Mouse (Mus musculus): ENCODE data around the gene Crlf3. TPM values are rescaled to one million over a fixed set of nuclear protein-coding genes. Genes with fewer than 3 reads are reported as not detected.

Crlf3 gene
- polyA plus RNA-seq, 1 experiment from 2014 or later: 32.5 TPM

DNA sequence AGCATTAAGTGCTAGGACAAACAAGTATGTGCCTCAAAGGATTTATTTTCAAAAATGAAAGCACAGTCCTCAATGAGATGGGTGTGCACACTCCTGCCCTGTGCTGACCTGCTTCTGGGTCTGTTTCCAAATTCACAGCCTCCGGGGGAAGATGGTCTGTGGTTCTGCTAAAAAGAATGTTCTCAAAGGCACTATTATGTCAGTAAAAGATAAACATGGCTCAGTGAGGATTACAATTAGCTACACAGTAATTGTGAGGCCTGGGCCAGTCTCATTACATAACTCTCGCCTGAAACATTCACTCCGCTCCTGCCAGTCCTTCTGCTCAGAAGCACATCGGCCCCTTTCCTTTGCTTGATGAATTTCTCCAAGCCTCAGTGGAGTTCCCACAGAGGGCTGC, 18.6 kb downstream of the Crlf3 start:
- peaks cover 65% of the 10 kb centered on the region for H3K36me3 ChIP-seq (ENCODE audit: control insufficient read depth, insufficient read depth, low read length)
- H3K27me3 ChIP-seq (ENCODE audit: control insufficient read depth, insufficient read depth, low read length): no peaks in the 10 kb centered on the region
- H3K27ac ChIP-seq (replicated peaks in 1 of 2; ENCODE audit: control insufficient read depth in 1 of 2, insufficient read depth in 1 of 2, low read depth in 2 of 2, low read length in 2 of 2): no peak overlapping the region
- ATAC-seq (ENCODE audit: insufficient number of reproducible peaks, insufficient read depth, low FRiP score, low read depth): no peak
- 90% methylated on average over 4 of the region's 4 CpGs for WGBS
- H3K4me3 ChIP-seq (ENCODE audit: control insufficient read depth in 1 of 2, insufficient read depth in 1 of 2, low read depth in 1 of 2, low read length in 2 of 2): no peak overlapping the region
- no peaks in the 10 kb centered on the region for H3K9me3 ChIP-seq (ENCODE audit: control insufficient read depth, low read length)
- no peak overlapping the region for H3K9ac ChIP-seq (ENCODE audit: low read length)
- H3K4me1 ChIP-seq (ENCODE audit: control insufficient read depth in 2 of 2, insufficient read depth in 2 of 2, low read length in 2 of 2): no peaks in the 10 kb centered on the region
- H3K4me2 ChIP-seq (ENCODE audit: low read length): no peak overlapping the region

DNA sequence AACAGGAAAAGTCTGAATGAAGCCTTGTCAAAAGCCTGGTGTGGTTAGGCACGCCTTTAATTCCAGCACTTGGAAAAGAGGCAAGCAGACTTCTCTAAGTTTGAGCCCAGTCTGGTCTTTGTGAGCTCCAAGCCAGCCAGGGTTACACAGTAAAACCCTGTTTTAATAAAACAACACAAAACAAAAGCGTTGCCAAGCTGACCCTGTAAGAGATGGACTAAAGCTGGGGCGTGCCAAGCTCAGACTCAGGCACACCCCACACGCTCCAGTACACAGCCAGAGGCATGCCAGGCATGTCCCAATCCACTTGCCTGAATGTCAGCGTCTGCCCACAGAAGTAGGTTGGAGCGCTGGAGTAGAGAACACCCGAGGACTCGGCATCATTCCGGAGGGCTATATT, 24.6 kb downstream of the Crlf3 start:
- WGBS: 61% methylated on average over 9 of the region's 9 CpGs
- Histone ChIP-seq H3K9me3 (ENCODE audit: control insufficient read depth, low read length) (no peaks in the 10 kb centered on the region), H3K9ac (ENCODE audit: low read length) (no peak overlapping the region), H3K36me3 (ENCODE audit: control insufficient read depth, insufficient read depth, low read length) (peaks cover 77% of the 10 kb centered on the region), H3K27ac (replicated peaks in 1 of 2; ENCODE audit: control insufficient read depth in 1 of 2, insufficient read depth in 1 of 2, low read depth in 2 of 2, low read length in 2 of 2) (0 out of 4 replicates have a peak overlapping the region, but pooled peaks of 1 of the 2 experiments have one; percentile 30), H3K4me2 (ENCODE audit: low read length) (no peak overlapping the region), H3K4me1 (ENCODE audit: control insufficient read depth in 2 of 2, insufficient read depth in 2 of 2, low read length in 2 of 2) (peaks cover 4 to 23% of the 10 kb centered on the region in 2 experiments), H3K4me3 (ENCODE audit: control insufficient read depth in 1 of 2, insufficient read depth in 1 of 2, low read depth in 1 of 2, low read length in 2 of 2) (no peak overlapping the region), H3K27me3 (ENCODE audit: control insufficient read depth, insufficient read depth, low read length) (no peaks in the 10 kb centered on the region)
- ATAC-seq (ENCODE audit: insufficient number of reproducible peaks, insufficient read depth, low FRiP score, low read depth): peak; percentile 66; the same call in 1 of the 2 replicates

DNA sequence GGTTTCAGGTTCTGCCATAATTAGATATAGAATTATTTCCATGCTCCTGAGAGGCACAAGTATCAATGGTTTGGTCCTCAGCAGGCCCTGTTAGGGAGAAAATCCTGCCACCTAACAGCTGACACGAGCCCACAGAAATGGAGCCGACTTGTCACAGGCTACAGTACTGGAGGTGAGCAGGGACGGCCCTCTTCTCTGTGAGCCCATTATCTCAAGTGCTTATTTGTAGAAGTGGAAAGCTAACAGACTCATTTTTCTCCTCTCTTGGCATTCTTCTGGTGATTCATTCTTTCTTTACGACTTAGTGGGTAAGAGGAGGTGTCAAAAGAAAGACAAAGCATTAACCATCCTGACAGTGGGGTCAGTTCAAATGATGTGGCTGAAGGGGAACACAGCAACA, 26.1 kb downstream of the Crlf3 start:
- H3K27me3 ChIP-seq (ENCODE audit: control insufficient read depth, insufficient read depth, low read length): no peaks in the 10 kb centered on the region
- no peaks in the 10 kb centered on the region for H3K9me3 ChIP-seq (ENCODE audit: control insufficient read depth, low read length)
- peaks cover 9 to 33% of the 10 kb centered on the region in 2 experiments for H3K4me1 ChIP-seq (ENCODE audit: control insufficient read depth in 2 of 2, insufficient read depth in 2 of 2, low read length in 2 of 2)
- H3K36me3 ChIP-seq (ENCODE audit: control insufficient read depth, insufficient read depth, low read length): peaks cover 63% of the 10 kb centered on the region
- no peak overlapping the region for H3K4me3 ChIP-seq (ENCODE audit: control insufficient read depth in 1 of 2, insufficient read depth in 1 of 2, low read depth in 1 of 2, low read length in 2 of 2)
- no peak overlapping the region for H3K9ac ChIP-seq (ENCODE audit: low read length)
- no peak for ATAC-seq (ENCODE audit: insufficient number of reproducible peaks, insufficient read depth, low FRiP score, low read depth)
- WGBS: 41% methylated on average over 4 of the region's 4 CpGs
- peak overlapping the region in 1 of 2 experiments; percentile 19; a peak in 1 of 4 replicates for H3K27ac ChIP-seq (replicated peaks in 1 of 2; ENCODE audit: control insufficient read depth in 1 of 2, insufficient read depth in 1 of 2, low read depth in 2 of 2, low read length in 2 of 2)
- H3K4me2 ChIP-seq (ENCODE audit: low read length): no peak overlapping the region

DNA sequence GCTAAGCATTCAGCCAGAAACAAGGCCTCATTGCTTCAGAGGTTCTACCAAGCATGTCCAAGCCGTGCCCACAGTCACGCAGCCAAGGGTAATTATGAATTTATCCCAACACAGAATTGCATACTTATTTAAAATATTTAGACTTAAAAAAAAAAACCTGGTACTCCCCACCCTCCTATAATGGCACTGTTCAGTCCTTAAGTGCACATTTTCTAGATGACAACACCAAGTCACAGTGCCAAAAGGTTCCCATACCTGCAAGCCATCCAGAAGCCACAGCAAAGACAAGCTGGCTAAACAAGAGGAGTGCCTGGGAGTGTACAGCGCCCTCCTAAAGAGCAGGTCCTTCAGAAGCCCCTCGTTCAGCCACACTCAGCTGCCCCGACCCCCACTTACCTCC, 27.6 kb downstream of the Crlf3 start:
- ATAC-seq (ENCODE audit: insufficient number of reproducible peaks, insufficient read depth, low FRiP score, low read depth): no peak
- H3K9me3 ChIP-seq (ENCODE audit: control insufficient read depth, low read length): no peaks in the 10 kb centered on the region
- 79% methylated on average over 5 of the region's 5 CpGs for WGBS
- no peak overlapping the region for H3K4me2 ChIP-seq (ENCODE audit: low read length)
- peaks cover 11 to 33% of the 10 kb centered on the region in 2 experiments for H3K4me1 ChIP-seq (ENCODE audit: control insufficient read depth in 2 of 2, insufficient read depth in 2 of 2, low read length in 2 of 2)
- no peak overlapping the region for H3K9ac ChIP-seq (ENCODE audit: low read length)
- no peaks in the 10 kb centered on the region for H3K27me3 ChIP-seq (ENCODE audit: control insufficient read depth, insufficient read depth, low read length)
- H3K27ac ChIP-seq (replicated peaks in 1 of 2; ENCODE audit: control insufficient read depth in 1 of 2, insufficient read depth in 1 of 2, low read depth in 2 of 2, low read length in 2 of 2): no peak overlapping the region
- peaks cover 57% of the 10 kb centered on the region for H3K36me3 ChIP-seq (ENCODE audit: control insufficient read depth, insufficient read depth, low read length)
- no peak overlapping the region for H3K4me3 ChIP-seq (ENCODE audit: control insufficient read depth in 1 of 2, insufficient read depth in 1 of 2, low read depth in 1 of 2, low read length in 2 of 2)

DNA sequence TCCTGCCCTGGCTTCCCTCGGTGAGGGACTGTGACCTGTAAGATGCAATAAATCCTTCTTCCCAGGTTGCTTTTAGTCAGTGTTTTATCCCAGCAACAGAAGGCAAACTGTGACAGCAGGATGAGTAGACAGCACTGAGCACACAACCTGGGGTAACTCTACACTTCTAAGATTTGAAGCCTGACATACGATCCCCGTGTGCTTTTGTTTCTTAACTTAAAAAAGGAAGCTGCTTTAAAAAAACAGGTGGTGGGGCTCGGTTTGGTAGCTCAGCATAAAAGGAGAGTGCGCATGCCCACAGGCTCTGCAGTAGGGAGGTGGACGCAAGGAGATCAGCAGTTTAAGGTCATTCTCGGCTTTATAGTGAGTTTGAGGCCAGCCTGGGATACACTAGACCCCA, 28.3 kb downstream of the Crlf3 start:
- Histone ChIP-seq H3K9me3 (ENCODE audit: control insufficient read depth, low read length) (no peaks in the 10 kb centered on the region), H3K27ac (replicated peaks in 1 of 2; ENCODE audit: control insufficient read depth in 1 of 2, insufficient read depth in 1 of 2, low read depth in 2 of 2, low read length in 2 of 2) (no peak overlapping the region), H3K4me3 (ENCODE audit: control insufficient read depth in 1 of 2, insufficient read depth in 1 of 2, low read depth in 1 of 2, low read length in 2 of 2) (no peak overlapping the region), H3K4me2 (ENCODE audit: low read length) (no peak overlapping the region), H3K4me1 (ENCODE audit: control insufficient read depth in 2 of 2, insufficient read depth in 2 of 2, low read length in 2 of 2) (peaks cover 11 to 33% of the 10 kb centered on the region in 2 experiments), H3K27me3 (ENCODE audit: control insufficient read depth, insufficient read depth, low read length) (no peaks in the 10 kb centered on the region), H3K9ac (ENCODE audit: low read length) (no peak overlapping the region), H3K36me3 (ENCODE audit: control insufficient read depth, insufficient read depth, low read length) (peaks cover 57% of the 10 kb centered on the region)
- 86% methylated on average over 7 of the region's 7 CpGs for WGBS
- ATAC-seq (ENCODE audit: insufficient number of reproducible peaks, insufficient read depth, low FRiP score, low read depth): no peak

DNA sequence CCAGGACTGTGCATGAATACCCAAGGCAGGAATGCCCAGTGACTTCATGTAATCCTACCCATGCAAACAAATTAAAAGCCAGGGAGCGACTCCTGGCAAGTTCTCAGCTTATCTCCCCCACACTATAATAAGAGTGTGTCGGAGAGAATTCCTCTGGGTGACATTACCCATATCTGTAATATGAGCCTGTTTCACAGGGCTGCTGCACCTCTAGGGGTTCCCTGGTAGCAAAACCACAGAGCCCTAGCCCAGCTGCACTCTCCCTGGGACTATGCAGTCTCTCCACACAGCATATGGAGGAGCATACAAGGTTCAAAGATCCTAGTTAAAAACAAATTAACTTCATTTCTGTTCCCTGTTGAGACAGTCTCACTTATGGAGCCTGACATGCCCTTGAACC, 30.7 kb downstream of the Crlf3 start:
- peak overlapping the region; percentile 22; the same call in 1 of the 2 replicates for H3K9ac ChIP-seq (ENCODE audit: low read length)
- WGBS: 22% methylated on average over 2 of the region's 2 CpGs

DNA sequence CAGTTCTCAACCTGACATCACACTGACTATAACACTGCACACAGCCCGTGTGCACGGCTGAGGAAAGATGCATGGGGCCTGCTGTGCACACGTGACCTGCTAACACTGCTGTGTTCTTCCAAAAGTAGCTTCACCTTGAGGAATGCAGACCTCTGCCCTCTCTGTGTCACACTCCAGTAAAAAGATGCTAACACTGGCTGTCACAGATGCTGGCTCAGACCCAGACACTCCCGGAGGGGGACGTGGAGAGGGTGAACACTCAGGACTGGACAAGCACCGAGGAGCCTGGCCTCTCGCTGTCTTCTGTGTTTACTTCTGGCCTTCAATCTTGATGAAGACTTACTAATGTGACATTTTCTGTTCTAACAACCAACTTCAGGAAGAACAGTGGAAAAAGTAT, 33.9 kb downstream of the Crlf3 start:
- Histone ChIP-seq H3K36me3 (ENCODE audit: control insufficient read depth, insufficient read depth, low read length) (peaks cover 35% of the 10 kb centered on the region), H3K9me3 (ENCODE audit: control insufficient read depth, low read length) (no peaks in the 10 kb centered on the region), H3K27ac (replicated peaks in 1 of 2; ENCODE audit: control insufficient read depth in 1 of 2, insufficient read depth in 1 of 2, low read depth in 2 of 2, low read length in 2 of 2) (0 out of 4 replicates have a peak overlapping the region, but pooled peaks have one; percentile 0 to 37), H3K4me2 (ENCODE audit: low read length) (no peak overlapping the region), H3K9ac (ENCODE audit: low read length) (no peak overlapping the region), H3K4me3 (ENCODE audit: control insufficient read depth in 1 of 2, insufficient read depth in 1 of 2, low read depth in 1 of 2, low read length in 2 of 2) (no peak overlapping the region), H3K27me3 (ENCODE audit: control insufficient read depth, insufficient read depth, low read length) (no peaks in the 10 kb centered on the region), H3K4me1 (ENCODE audit: control insufficient read depth in 2 of 2, insufficient read depth in 2 of 2, low read length in 2 of 2) (peaks cover 7 to 17% of the 10 kb centered on the region in 2 experiments)
- ATAC-seq (ENCODE audit: insufficient number of reproducible peaks, insufficient read depth, low FRiP score, low read depth): peak; percentile 25; the same call in 1 of the 2 replicates
- 53% methylated on average over 7 of the region's 7 CpGs for WGBS

More for the DNA sequence above, 30.7 kb downstream of the Crlf3 start:
- Histone ChIP-seq H3K4me2 (ENCODE audit: low read length) (peak overlapping the region; percentile 19; the same call in 1 of the 2 replicates), H3K9me3 (ENCODE audit: control insufficient read depth, low read length) (no peaks in the 10 kb centered on the region), H3K27me3 (ENCODE audit: control insufficient read depth, insufficient read depth, low read length) (no peaks in the 10 kb centered on the region), H3K4me1 (ENCODE audit: control insufficient read depth in 2 of 2, insufficient read depth in 2 of 2, low read length in 2 of 2) (peaks cover 11 to 33% of the 10 kb centered on the region in 2 experiments), H3K27ac (replicated peaks in 1 of 2; ENCODE audit: control insufficient read depth in 1 of 2, insufficient read depth in 1 of 2, low read depth in 2 of 2, low read length in 2 of 2) (peak overlapping the region; percentile 83 to 85), H3K36me3 (ENCODE audit: control insufficient read depth, insufficient read depth, low read length) (peaks cover 45% of the 10 kb centered on the region), H3K4me3 (ENCODE audit: control insufficient read depth in 1 of 2, insufficient read depth in 1 of 2, low read depth in 1 of 2, low read length in 2 of 2) (no peak overlapping the region)
- peak; percentile 81; the same call in 1 of the 2 replicates for ATAC-seq (ENCODE audit: insufficient number of reproducible peaks, insufficient read depth, low FRiP score, low read depth)

DNA sequence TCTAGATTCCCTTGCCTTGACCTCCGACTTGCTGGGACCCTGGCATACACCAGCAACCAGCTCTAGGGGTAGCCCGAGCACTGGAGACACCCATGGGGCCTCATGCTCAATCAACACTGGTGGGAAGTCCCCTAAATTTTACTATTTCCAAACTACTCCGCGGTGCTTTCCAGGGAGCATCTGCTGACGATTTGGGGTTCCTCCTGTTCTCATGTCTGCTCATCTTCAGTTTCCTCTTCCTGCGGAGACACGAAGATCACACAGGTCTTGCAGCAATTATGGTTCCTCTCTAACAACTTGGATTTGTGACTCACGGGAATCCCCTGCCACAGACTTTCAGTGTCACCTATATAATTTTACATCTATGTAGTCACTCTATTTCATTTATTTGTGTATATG, 37.4 kb downstream of the Crlf3 start:
- H3K27ac ChIP-seq (replicated peaks in 1 of 2; ENCODE audit: control insufficient read depth in 1 of 2, insufficient read depth in 1 of 2, low read depth in 2 of 2, low read length in 2 of 2): no peak overlapping the region
- no peaks in the 10 kb centered on the region for H3K9me3 ChIP-seq (ENCODE audit: control insufficient read depth, low read length)
- WGBS: 85% methylated on average over 8 of the region's 8 CpGs

More for the DNA sequence above, 37.4 kb downstream of the Crlf3 start:
- Histone ChIP-seq H3K4me1 (ENCODE audit: control insufficient read depth in 2 of 2, insufficient read depth in 2 of 2, low read length in 2 of 2) (peaks cover 0 to 5% of the 10 kb centered on the region in 2 experiments; a peak in 2 of 4 replicates), H3K27me3 (ENCODE audit: control insufficient read depth, insufficient read depth, low read length) (no peaks in the 10 kb centered on the region), H3K4me2 (ENCODE audit: low read length) (no peak overlapping the region), H3K4me3 (ENCODE audit: control insufficient read depth in 1 of 2, insufficient read depth in 1 of 2, low read depth in 1 of 2, low read length in 2 of 2) (no peak overlapping the region), H3K9ac (ENCODE audit: low read length) (no peak overlapping the region), H3K36me3 (ENCODE audit: control insufficient read depth, insufficient read depth, low read length) (peaks cover 30% of the 10 kb centered on the region)
- no peak for ATAC-seq (ENCODE audit: insufficient number of reproducible peaks, insufficient read depth, low FRiP score, low read depth)

Measured in heart, embryonic 14.5 days (tissue).